Mouse (Mus musculus) forebrain, embryonic 15.5 days (tissue): ENCODE results near the gene Ebi3. TPM values are rescaled to one million over a fixed set of nuclear protein-coding genes. Genes with fewer than 3 reads are reported as not detected.

ENCODE experiments used
- ATAC-seq: fragments of 200-750 bp; cut with Nextera tagmentation; replicated peaks from 2 replicates; pipeline ENCODE4 v1.8.0; 2017; ENCODE audit warnings: mild to moderate bottlenecking, moderate TSS enrichment, moderate library complexity
- H3K27ac ChIP-seq: fragments of 300-500 bp; sonication (generic); replicated peaks from 2 replicates; pipeline ENCODE4 v1.5.1; 2015; ENCODE audit warnings: mild to moderate bottlenecking, inconsistent platforms
- H3K27me3 ChIP-seq: fragments of 300-500 bp; sonication (generic); 2 replicates; pipeline ENCODE4 v1.6.1; 2015; ENCODE audit warnings: inconsistent platforms
- H3K36me3 ChIP-seq: fragments of 300-500 bp; sonication (generic); 2 replicates; pipeline ENCODE4 v1.6.1; 2015; ENCODE audit warnings: mild to moderate bottlenecking, inconsistent platforms
- H3K4me1 ChIP-seq: fragments of 300-500 bp; sonication (generic); 2 replicates; pipeline ENCODE4 v1.6.1; 2015; ENCODE audit warnings: inconsistent platforms
- H3K4me2 ChIP-seq: fragments of 300-500 bp; sonication (generic); replicated peaks from 2 replicates; pipeline ENCODE4 v1.6.1; 2015; ENCODE audit warnings: mild to moderate bottlenecking, inconsistent platforms
- H3K4me3 ChIP-seq: fragments of 300-500 bp; sonication (generic); 2 replicates; pipeline ENCODE4 v1.5.1; 2015; ENCODE audit warnings: mild to moderate bottlenecking, inconsistent platforms
- H3K9ac ChIP-seq: fragments of 300-500 bp; sonication (generic); replicated peaks from 2 replicates; pipeline ENCODE4 v1.6.1; 2015; ENCODE audit warnings: mild to moderate bottlenecking, inconsistent platforms
- H3K9me3 ChIP-seq: fragments of 300-500 bp; sonication (generic); 2 replicates; pipeline ENCODE4 v1.6.1; 2016; ENCODE audit warnings: inconsistent platforms
- WGBS: fragments of 180-500 bp; shearing (Covaris S2); methylation state at CpG from one replicate; pipeline ENCODE4 v1.1.7; 2015; ENCODE audit warnings: mixed read lengths; 5-methylcytosine and 5-hydroxymethylcytosine counted together
- polyA plus RNA-seq: library from polyadenylated mRNA; unstranded; fragments of >200 nt; fragmentation: Nextera tagmentation; extraction: Ambion mirVana; gene quantifications from 2 replicates; pipeline ENCODE4 v1.2.1, GENCODE M21; 2015

The Ebi3 gene
- polyA plus RNA-seq, 1 experiment from 2014 or later: 3.9 TPM

DNA sequence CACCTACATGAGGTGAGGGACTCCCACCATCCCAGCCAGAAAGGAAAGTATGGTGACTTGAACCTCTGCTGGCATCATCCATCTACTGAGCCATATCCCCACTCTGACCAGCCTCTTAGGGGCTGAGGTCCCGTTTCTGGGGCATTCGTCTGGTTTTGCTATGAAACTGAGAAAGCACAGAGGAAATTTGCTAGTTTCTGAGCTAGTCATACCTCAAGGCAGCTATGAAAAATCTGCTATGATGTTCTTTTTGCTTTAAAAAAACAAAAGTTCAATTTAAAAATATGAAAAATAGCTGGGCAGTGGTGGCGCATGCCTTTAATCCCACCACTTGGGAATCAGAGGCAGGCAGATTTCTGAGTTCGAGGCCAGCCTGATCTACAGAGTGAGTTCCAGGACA lies 3.8 kb upstream of the Ebi3 start:
- ATAC-seq: no peak
- WGBS: 94% methylated on average over 4 of the region's 4 CpGs
- H3K4me2 ChIP-seq: no peak overlapping the region
- peaks cover 7% of the 10 kb centered on the region for H3K4me1 ChIP-seq
- no peaks in the 10 kb centered on the region for H3K9me3 ChIP-seq
- H3K9ac ChIP-seq: no peak overlapping the region
- H3K4me3 ChIP-seq: no peak overlapping the region
- H3K27me3 ChIP-seq: no peaks in the 10 kb centered on the region
- H3K36me3 ChIP-seq: no peaks in the 10 kb centered on the region
- no peak overlapping the region for H3K27ac ChIP-seq

DNA sequence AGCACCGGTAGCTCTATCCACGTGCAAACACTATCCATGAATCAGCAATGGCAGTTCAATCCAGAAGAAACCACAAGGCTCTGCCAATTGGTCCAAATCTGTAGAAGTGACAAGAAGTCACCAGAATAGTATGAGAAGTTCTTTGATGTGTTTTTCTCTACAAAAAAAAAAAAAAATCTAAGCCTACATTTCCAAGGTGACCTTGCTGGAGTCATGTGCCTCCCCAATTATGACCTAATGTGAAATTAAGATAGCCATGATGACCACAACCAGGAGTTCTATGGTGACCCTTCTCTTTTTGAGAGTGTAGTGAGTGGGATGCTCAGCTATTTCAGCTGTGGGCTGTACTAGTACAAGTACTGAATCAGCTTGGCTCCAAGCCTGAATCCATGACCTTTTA lies 3.0 kb upstream of the Ebi3 start, which contains the start of gene Zfp119b:
Gene Zfp119b, minus strand, starts transcription at position 101 of the 400 bp plus-strand sequence.
- H3K36me3 ChIP-seq: no peaks in the 10 kb centered on the region
- H3K4me3 ChIP-seq: no peak within 1 kb of the TSS
- ATAC-seq: no peak
- H3K4me2 ChIP-seq: no peak within 1 kb of the TSS
- 94% methylated on average over 2 of the region's 2 CpGs for WGBS
- H3K9ac ChIP-seq: no peak within 1 kb of the TSS
- no peaks in the 10 kb centered on the region for H3K9me3 ChIP-seq
- peaks cover 5% of the 10 kb centered on the region for H3K4me1 ChIP-seq
- H3K27ac ChIP-seq: no peak within 1 kb of the TSS
- 0 out of 2 replicates have a peak, but pooled peaks cover 3% of the 10 kb centered on the region for H3K27me3 ChIP-seq

DNA sequence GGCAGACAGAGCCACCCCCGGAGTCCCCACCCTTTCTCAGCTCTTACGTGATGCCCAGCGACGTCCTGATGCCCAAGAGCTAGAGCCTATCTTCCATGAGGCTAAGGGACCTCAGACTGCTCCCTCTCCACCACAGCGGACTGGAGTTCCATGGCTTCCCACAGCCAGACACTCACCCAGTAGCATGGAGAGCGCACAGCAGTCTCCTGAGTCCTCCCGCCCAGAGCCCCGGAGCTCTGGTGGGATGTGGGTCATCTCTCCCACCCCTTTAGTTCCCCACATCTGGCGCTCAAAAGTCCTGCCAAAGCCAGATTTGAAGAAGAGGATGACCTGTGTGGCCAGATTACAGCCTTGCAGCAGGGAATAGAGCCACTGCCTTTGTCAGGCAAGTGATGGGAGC lies 1.8 kb upstream of the Ebi3 start:
- ATAC-seq: no peak
- no peak overlapping the region for H3K4me3 ChIP-seq
- H3K27me3 ChIP-seq: 0 out of 2 replicates have a peak, but pooled peaks cover 3% of the 10 kb centered on the region
- H3K4me1 ChIP-seq: peaks cover 4% of the 10 kb centered on the region
- 80% methylated on average over 9 of the region's 9 CpGs for WGBS
- H3K4me2 ChIP-seq: no peak overlapping the region
- H3K9me3 ChIP-seq: no peaks in the 10 kb centered on the region
- H3K36me3 ChIP-seq: no peaks in the 10 kb centered on the region
- H3K9ac ChIP-seq: no peak overlapping the region
- H3K27ac ChIP-seq: no peak overlapping the region

DNA sequence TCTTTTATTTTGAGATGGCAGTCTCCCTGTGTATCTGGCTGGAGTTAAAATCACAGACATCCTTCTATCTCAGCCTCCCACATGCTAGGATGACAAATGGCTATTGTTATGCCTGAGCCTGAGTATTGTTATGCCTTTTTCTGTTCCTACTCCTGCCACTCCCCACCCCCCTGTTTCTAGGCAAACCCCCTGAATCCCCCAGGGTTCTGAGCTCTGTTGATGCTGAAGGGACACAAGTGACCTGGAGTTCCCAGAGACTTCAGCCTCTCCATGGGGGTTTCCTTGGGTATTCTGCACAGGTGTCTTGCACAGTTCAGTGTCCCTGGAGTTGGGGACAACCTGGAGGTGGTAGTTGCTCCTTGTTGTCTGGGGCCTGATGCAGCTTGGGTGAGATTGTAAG lies 399 bp upstream of the Ebi3 start:
- Histone ChIP-seq H3K9ac (no peak overlapping the region), H3K27ac (no peak overlapping the region), H3K4me3 (no peak overlapping the region), H3K27me3 (0 out of 2 replicates have a peak, but pooled peaks cover 3% of the 10 kb centered on the region), H3K4me1 (peaks cover 15% of the 10 kb centered on the region), H3K9me3 (no peaks in the 10 kb centered on the region), H3K36me3 (no peaks in the 10 kb centered on the region), H3K4me2 (no peak overlapping the region)
- no peak for ATAC-seq

DNA sequence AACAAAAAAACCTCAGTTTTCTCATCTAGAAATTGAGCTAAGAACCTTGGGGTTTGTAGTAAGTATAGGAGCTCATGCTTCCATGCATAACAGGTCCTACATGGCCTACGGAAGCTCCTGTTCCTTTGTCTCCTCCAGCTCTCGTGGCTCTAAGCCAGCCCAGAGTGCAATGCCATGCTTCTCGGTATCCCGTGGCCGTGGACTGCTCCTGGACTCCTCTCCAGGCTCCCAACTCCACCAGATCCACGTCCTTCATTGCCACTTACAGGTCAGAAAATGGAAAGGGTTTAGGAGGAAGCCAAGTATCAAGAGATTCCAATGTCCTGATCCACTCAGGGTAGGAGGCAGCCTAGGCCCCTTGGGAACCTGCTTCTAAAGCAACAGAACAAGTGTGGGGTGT lies 1.3 kb downstream of the Ebi3 start:
- Histone ChIP-seq H3K9ac (no peak overlapping the region), H3K36me3 (no peaks in the 10 kb centered on the region), H3K9me3 (no peaks in the 10 kb centered on the region), H3K27ac (no peak overlapping the region), H3K4me3 (no peak overlapping the region), H3K27me3 (0 out of 2 replicates have a peak, but pooled peaks cover 3% of the 10 kb centered on the region), H3K4me2 (no peak overlapping the region), H3K4me1 (peaks cover 32% of the 10 kb centered on the region)
- 82% methylated on average over 6 of the region's 6 CpGs for WGBS
- no peak for ATAC-seq

DNA sequence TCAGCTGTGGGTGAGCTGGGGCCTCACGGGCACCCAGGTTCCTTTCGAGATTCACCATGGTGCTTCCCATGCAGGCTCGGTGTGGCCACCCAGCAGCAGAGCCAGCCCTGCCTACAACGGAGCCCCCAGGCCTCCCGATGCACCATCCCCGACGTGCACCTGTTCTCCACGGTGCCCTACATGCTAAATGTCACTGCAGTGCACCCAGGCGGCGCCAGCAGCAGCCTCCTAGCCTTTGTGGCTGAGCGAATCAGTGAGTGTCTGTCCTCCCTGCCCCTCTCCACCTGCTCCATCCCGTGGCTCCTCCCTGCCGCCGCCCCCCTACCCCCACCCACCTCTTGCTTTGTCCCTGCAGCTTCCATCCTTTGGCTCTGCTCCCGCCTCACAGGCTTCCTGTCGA lies 1.8 kb downstream of the Ebi3 start:
- Histone ChIP-seq H3K27ac (no peak overlapping the region), H3K4me1 (peaks cover 32% of the 10 kb centered on the region), H3K36me3 (no peaks in the 10 kb centered on the region), H3K9ac (no peak overlapping the region), H3K9me3 (no peaks in the 10 kb centered on the region), H3K4me3 (no peak overlapping the region), H3K27me3 (0 out of 2 replicates have a peak, but pooled peaks cover 3% of the 10 kb centered on the region), H3K4me2 (no peak overlapping the region)
- 46% methylated on average over 16 of the region's 16 CpGs for WGBS
- ATAC-seq: no peak

DNA sequence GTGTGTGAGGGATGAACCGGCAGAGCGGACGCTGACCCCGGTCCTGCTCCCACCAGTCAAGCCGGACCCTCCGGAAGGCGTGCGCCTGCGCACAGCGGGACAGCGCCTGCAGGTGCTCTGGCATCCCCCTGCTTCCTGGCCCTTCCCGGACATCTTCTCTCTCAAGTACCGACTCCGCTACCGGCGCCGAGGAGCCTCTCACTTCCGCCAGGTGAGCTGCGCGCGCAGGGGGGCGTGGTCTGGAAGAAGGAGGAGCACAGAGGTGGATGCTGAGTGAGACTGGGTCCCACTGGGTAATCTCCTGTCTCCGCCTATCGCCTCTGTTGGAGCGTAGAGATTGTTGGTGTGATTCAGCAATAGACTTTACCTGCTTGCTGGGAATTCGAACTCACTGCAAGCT lies 3.7 kb downstream of the Ebi3 start:
- Histone ChIP-seq H3K9ac (peak overlapping the region; percentile 68), H3K4me3 (peak overlapping the region; percentile 61), H3K27me3 (0 out of 2 replicates have a peak, but pooled peaks cover 3% of the 10 kb centered on the region), H3K9me3 (no peaks in the 10 kb centered on the region), H3K4me1 (peaks cover 40% of the 10 kb centered on the region), H3K27ac (peak overlapping the region; percentile 35), H3K4me2 (peak overlapping the region; percentile 91), H3K36me3 (no peaks in the 10 kb centered on the region)
- ATAC-seq: peak; percentile 9; the same call in 1 of the 2 replicates
- 2% methylated on average over 26 of the region's 26 CpGs for WGBS

DNA sequence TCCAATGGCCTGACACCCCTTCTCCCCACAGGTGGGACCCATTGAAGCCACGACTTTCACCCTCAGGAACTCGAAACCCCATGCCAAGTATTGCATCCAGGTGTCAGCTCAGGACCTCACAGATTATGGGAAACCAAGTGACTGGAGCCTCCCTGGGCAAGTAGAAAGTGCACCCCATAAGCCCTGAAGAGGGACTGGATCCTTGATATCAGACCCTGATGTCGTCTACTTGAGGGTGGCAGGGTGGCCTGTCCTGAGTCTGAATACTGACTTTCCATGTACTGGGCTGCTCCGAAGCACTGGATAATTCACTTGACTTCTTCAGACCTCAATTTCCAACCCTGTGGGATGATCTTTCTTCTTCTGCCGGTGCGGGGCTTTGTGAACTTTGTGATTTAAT lies 4.2 kb downstream of the Ebi3 start:
- Histone ChIP-seq H3K4me3 (peak overlapping the region; percentile 61), H3K9me3 (no peaks in the 10 kb centered on the region), H3K4me2 (peak overlapping the region; percentile 91), H3K27me3 (0 out of 2 replicates have a peak, but pooled peaks cover 3% of the 10 kb centered on the region), H3K9ac (peak overlapping the region; percentile 68), H3K36me3 (0 out of 2 replicates have a peak, but pooled peaks cover 4% of the 10 kb centered on the region), H3K4me1 (peaks cover 40% of the 10 kb centered on the region), H3K27ac (peak overlapping the region; percentile 35)
- ATAC-seq: no peak
- WGBS: 31% methylated on average over 6 of the region's 6 CpGs

DNA sequence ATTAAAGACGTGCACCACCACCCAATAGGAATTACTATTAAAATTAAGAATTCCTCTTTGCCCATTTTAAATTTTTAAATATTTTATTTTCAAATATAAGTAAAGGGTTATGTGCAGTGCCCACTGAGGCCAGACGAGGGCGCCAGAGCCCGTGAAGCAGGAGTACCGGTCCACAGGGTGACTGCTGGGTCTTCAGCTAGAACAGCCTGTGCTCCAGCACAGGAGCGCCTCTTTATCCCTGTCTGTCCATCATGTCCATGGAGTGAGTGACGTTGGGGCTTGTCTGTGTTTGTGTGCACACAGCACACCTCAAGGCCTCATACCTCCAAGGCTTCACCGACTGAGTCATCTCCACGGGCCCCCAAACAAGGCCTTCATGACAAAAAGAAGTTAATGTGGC lies 4.7 kb downstream of the Ebi3 start:
- no peak overlapping the region for H3K27ac ChIP-seq
- H3K36me3 ChIP-seq: peaks cover 5% of the 10 kb centered on the region; the same call in 1 of the 2 replicates
- no peak overlapping the region for H3K4me3 ChIP-seq
- WGBS: 13% methylated on average over 9 of the region's 9 CpGs
- H3K9ac ChIP-seq: no peak overlapping the region
- no peak for ATAC-seq
- no peaks in the 10 kb centered on the region for H3K9me3 ChIP-seq
- peaks cover 40% of the 10 kb centered on the region for H3K4me1 ChIP-seq
- H3K27me3 ChIP-seq: 0 out of 2 replicates have a peak, but pooled peaks cover 3% of the 10 kb centered on the region
- H3K4me2 ChIP-seq: peak overlapping the region; percentile 91

DNA sequence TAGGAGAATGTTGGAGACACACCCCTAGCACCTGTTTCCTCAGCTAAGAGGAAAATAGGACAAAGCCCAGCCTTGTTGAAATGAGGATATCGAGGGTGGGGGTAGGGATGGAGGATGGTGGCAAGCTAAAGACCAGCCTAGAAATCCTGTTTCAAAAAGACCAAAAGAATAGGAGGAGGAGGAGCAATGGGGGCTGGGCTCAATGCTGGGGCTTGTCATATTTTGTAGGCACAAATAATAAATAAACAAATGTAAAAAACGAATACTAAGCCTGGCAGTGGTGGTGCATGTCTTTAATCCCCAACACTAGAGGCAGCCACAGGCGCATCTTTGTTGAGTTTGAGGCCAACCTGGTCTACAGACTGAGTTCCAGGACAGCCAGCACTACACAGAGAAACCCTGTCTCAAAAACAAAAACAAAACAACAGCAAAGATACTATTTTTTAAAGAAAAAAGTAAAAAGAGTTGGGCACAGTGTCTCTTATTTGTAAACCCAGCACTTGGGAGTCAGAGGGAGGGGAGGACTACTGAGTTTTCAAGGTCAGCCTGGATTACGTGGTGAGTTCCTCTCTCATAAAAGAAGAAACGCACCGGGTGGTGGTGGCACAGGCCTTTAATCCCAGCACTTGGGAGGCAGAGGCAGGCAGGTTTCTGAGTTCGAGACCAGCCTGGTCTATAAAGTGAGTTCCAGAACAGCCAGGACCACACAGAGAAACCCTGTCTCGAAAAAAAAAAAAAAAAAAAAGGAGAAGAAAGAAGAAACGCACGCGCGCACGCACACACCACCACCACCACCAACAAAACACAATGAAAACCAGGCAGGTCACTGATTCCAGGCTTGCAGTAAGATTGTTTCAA lies 5.5 kb downstream of the Ebi3 start:
- Histone ChIP-seq H3K4me2 (peak overlapping the region; percentile 66), H3K36me3 (peaks cover 8% of the 10 kb centered on the region; the same call in 1 of the 2 replicates), H3K4me3 (peak overlapping the region; percentile 55), H3K27me3 (0 out of 2 replicates have a peak, but pooled peaks cover 3% of the 10 kb centered on the region), H3K27ac (peak overlapping the region; percentile 97), H3K9ac (peak overlapping the region; percentile 54), H3K4me1 (peaks cover 40% of the 10 kb centered on the region), H3K9me3 (no peaks in the 10 kb centered on the region)
- ATAC-seq: no peak
- WGBS: 83% methylated on average over 13 of the region's 13 CpGs

DNA sequence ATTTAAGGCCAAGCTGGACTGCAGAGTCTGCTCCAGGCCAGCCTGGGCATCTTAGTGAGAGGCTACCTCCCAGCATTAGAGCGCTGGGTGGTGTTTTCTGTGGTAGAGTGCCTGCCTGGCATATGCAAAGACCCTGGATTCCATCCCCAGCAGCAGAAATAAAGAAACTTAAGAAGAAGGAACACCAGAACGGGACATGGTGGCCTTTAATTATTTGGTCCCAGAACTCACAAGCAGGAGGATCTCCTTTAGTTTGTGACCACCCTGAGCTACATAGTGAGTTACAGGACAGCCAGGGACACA lies 6.1 kb downstream of the Ebi3 start:
- Histone ChIP-seq H3K4me2 (peak overlapping the region; percentile 66), H3K27me3 (0 out of 2 replicates have a peak, but pooled peaks cover 3% of the 10 kb centered on the region), H3K4me1 (peaks cover 40% of the 10 kb centered on the region), H3K27ac (peak overlapping the region; percentile 97), H3K36me3 (peaks cover 8% of the 10 kb centered on the region; the same call in 1 of the 2 replicates), H3K9me3 (no peaks in the 10 kb centered on the region), H3K4me3 (peak overlapping the region; percentile 55), H3K9ac (peak overlapping the region; percentile 54)
- ATAC-seq: no peak
- 27% methylated on average over 2 of the region's 2 CpGs for WGBS

DNA sequence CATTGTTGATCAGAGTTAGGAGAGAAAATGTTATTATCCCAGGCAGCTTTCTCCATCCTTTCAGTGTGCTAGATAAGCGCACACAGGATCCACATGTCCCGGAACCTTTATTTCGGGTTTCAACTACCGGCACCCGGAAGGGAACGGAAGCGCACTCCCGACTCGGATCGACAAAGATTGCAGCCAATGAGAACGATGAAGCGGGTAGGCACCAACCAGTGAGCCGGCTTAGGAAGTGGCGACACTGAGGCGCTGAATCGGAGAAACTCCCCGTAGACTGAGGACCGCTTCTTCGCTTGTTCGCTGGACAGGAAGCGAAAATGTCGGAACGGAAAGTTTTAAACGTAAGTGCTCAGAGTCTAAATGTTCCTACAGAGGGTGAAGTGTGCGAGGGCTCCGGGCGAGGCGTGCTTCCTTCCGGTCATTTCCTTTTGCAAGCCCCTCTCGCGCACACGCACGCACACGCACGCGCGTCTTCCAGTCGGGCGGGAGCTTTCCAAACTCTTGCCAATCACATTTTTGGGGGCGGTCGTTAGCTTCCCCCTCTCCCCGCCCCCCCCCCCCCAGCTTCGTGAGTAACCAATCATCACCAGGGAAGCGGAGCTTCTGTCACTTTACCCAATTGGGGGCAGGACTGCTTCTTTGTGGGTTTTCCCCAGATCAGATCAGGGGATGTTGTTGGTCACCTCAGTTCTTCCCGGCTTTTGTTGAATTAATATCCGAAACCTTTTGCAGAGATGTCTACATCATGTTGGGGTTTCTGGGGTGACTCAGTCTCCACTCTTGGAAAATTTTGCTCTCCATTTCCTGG lies 6.7 kb downstream of the Ebi3 start, which contains the start of gene Yju2:
Gene Yju2, plus strand, starts transcription at position 182 of the 811 bp plus-strand sequence.
- Histone ChIP-seq H3K27ac (peak within 1 kb of the TSS; percentile 97), H3K36me3 (peaks cover 8% of the 10 kb centered on the region; the same call in 1 of the 2 replicates), H3K4me2 (peak within 1 kb of the TSS; percentile 66), H3K27me3 (0 out of 2 replicates have a peak, but pooled peaks cover 2% of the 10 kb centered on the region), H3K9ac (peak within 1 kb of the TSS; percentile 54), H3K9me3 (no peaks in the 10 kb centered on the region), H3K4me1 (peaks cover 40% of the 10 kb centered on the region), H3K4me3 (peak within 1 kb of the TSS; percentile 55)
- under 1% methylated on average over 46 of the region's 46 CpGs for WGBS
- ATAC-seq: peak; percentile 93
